Mouse (Mus musculus) effector memory CD4-positive, alpha-beta T cell, adult 5 months (primary cell): ENCODE results near the gene Cacna2d3. TPM values are rescaled to one million over a fixed set of nuclear protein-coding genes. Genes with fewer than 3 reads are reported as not detected.

Experiments used
- polyA plus RNA-seq: library from polyadenylated mRNA; unstranded; fragments of 100-300 nt; shearing (Covaris generic); gene quantifications from one replicate; pipeline ENCODE4 v1.2.1, GENCODE M21; 2017

Gene Cacna2d3
- not detected for polyA plus RNA-seq

GRCm38 (mm10) chr14:29721488-29722385 is at the start of gene Cacna2d3:
Gene Cacna2d3, minus strand, starts transcription at chr14:29721864.

GRCm38 (mm10) chr14:29017883-29018282 is 703.8 kb downstream of the Cacna2d3 start, which contains the start of gene Lrtm1:
Gene Lrtm1, plus strand, starts transcription at chr14:29018208.

Other genes starting within 250 kb of the Cacna2d3 start
- 461 TPM for gene Selenok, start 246.4 kb upstream of the Cacna2d3 start, polyA plus RNA-seq